Mouse (Mus musculus) kidney, embryonic 15.5 days (tissue): ENCODE data around the gene Cacna1d. TPM values are rescaled to one million over a fixed set of nuclear protein-coding genes. Genes with fewer than 3 reads are reported as not detected.

Experiments used
- ATAC-seq: fragments of 200-750 bp; cut with Nextera tagmentation; replicated peaks from 2 replicates; pipeline ENCODE4 v1.8.0; 2017; ENCODE audit warnings: moderate TSS enrichment; ENCODE audit not compliant: low FRiP score
- H3K27ac ChIP-seq: fragments of 300-500 bp; sonication (generic); 2 replicates; pipeline ENCODE4 v1.5.1; 2015; ENCODE audit warnings: mild to moderate bottlenecking, inconsistent platforms
- H3K27me3 ChIP-seq: fragments of 300-500 bp; sonication (generic); 2 replicates; pipeline ENCODE4 v1.6.1; 2015; ENCODE audit warnings: inconsistent platforms
- H3K36me3 ChIP-seq: fragments of 300-500 bp; sonication (generic); 2 replicates; pipeline ENCODE4 v1.6.1; 2015; ENCODE audit warnings: inconsistent platforms
- H3K4me1 ChIP-seq: fragments of 300-500 bp; sonication (generic); 2 replicates; pipeline ENCODE4 v1.6.1; 2015; ENCODE audit warnings: inconsistent platforms
- H3K4me2 ChIP-seq: fragments of 300-500 bp; sonication (generic); 2 replicates; pipeline ENCODE4 v1.6.1; 2015; ENCODE audit warnings: moderate library complexity, mild to moderate bottlenecking, inconsistent platforms
- H3K4me3 ChIP-seq: fragments of 300-500 bp; sonication (generic); replicated peaks from 2 replicates; pipeline ENCODE4 v1.5.1; 2015; ENCODE audit warnings: mild to moderate bottlenecking, inconsistent platforms
- H3K9ac ChIP-seq: fragments of 300-500 bp; sonication (generic); 2 replicates; pipeline ENCODE4 v1.6.1; 2015; ENCODE audit warnings: mild to moderate bottlenecking, inconsistent platforms
- H3K9me3 ChIP-seq: fragments of 300-500 bp; sonication (generic); replicated peaks from 2 replicates; pipeline ENCODE4 v1.6.1; 2016; ENCODE audit warnings: inconsistent platforms
- WGBS: fragments of 180-500 bp; shearing (Covaris S2); methylation state at CpG from one replicate; pipeline ENCODE4 v1.1.7; 2015; ENCODE audit warnings: mixed read lengths; 5-methylcytosine and 5-hydroxymethylcytosine counted together
- polyA plus RNA-seq: library from polyadenylated mRNA; unstranded; fragments of >200 nt; fragmentation: Nextera tagmentation; extraction: Ambion mirVana; gene quantifications from 2 replicates; pipeline ENCODE4 v1.2.1, GENCODE M21; 2015

The Cacna1d gene
- polyA plus RNA-seq, 1 experiment from 2014 or later, result 3.3 TPM

DNA sequence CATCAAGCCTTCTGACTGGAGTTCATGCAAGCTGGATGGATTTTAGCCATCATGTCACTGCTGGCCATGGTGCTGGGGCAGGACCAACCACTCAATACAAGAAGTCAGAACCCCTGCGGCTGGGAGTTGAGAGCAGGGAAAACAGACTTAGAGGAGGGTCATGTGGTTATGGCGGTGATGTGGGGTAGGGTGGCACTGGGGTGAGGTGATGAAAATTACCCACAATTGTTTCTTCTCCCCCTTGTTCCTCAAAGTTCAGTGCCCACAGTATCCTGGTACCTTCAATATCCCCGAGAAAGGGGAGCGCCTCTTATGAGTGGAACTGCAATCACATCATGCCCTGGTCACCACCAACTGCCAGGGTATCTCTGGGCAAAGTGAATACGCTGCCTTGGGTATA lies 239.9 kb downstream of the Cacna1d start:
- no peak overlapping the region for H3K27ac ChIP-seq
- ATAC-seq, result no peak
- no peaks in the 10 kb centered on the region for H3K27me3 ChIP-seq
- H3K4me1 ChIP-seq, result 0 out of 2 replicates have a peak, but pooled peaks cover 4% of the 10 kb centered on the region
- H3K9ac ChIP-seq, result no peak overlapping the region
- no peak overlapping the region for H3K4me3 ChIP-seq
- H3K4me2 ChIP-seq, result no peak overlapping the region
- 95% methylated on average over 5 of the region's 5 CpGs for WGBS
- H3K36me3 ChIP-seq, result no peaks in the 10 kb centered on the region
- no peaks in the 10 kb centered on the region for H3K9me3 ChIP-seq

DNA sequence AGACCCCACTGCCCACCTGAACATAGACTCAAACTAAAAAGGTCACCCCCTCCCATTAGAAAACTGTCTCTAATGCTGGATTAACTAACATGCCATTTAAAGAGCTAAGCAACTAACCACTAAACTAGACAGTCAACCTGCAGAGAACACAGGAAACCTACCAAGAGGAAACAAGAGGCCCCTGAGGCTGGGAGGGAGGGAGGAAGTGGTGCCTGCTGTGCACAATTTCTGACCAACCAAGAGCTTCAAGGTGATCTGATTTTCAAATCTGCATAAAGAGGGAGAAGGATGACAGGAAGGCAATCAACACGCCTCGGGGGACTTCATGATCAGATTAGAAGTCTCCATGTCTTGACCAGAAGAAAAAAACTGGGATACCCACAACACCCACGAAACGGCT lies 241.7 kb downstream of the Cacna1d start:
- Histone ChIP-seq H3K4me1 (no peaks in the 10 kb centered on the region), H3K4me2 (no peak overlapping the region), H3K4me3 (no peak overlapping the region), H3K9ac (no peak overlapping the region), H3K9me3 (no peaks in the 10 kb centered on the region), H3K27ac (no peak overlapping the region), H3K36me3 (no peaks in the 10 kb centered on the region), H3K27me3 (no peaks in the 10 kb centered on the region)
- ATAC-seq, result no peak
- 69% methylated on average over 4 of the region's 4 CpGs for WGBS

DNA sequence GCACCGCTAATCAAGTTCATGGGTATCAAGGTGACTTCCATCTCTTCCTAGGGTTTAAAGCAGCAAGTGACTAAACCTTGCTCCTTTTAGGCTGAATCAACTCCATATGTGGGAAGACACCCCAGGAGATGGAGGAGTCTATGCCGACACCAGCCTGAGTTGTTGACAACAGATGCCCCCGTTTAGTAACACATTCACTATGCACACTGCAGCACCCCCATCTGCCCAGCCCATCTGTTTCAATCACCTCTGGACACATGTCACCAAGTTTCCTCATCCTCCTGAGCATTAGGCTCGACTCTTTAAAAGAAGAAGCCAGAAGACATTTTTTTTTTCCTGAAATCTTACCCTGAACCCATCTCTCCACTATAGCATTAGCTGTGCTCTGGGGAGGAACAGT lies 242.4 kb downstream of the Cacna1d start:
- no peak overlapping the region for H3K27ac ChIP-seq
- no peaks in the 10 kb centered on the region for H3K27me3 ChIP-seq
- H3K9ac ChIP-seq, result no peak overlapping the region
- 88% methylated on average over 4 of the region's 4 CpGs for WGBS
- no peak for ATAC-seq
- no peaks in the 10 kb centered on the region for H3K4me1 ChIP-seq
- H3K9me3 ChIP-seq, result no peaks in the 10 kb centered on the region
- no peaks in the 10 kb centered on the region for H3K36me3 ChIP-seq
- H3K4me3 ChIP-seq, result no peak overlapping the region
- no peak overlapping the region for H3K4me2 ChIP-seq

DNA sequence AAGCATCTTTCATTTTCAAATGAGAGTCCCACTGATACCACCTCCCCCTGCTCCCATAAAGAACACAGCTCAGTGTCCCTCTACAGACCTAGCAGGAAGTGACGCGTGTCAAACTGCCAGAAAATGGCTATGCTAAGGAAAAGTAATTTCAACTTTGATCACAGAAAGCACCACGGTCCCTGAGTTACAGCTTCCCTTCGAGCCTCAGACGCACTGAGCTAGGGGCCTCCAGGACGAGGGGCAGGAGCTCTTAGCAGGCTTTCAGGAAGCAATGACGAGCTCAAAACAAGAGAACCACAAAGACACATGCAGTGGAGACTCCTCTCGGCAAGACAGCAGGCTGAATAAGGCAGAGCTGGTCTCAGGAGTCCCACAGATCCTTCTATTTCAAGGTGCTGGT lies 243.1 kb downstream of the Cacna1d start:
- Histone ChIP-seq H3K9me3 (no peaks in the 10 kb centered on the region), H3K36me3 (no peaks in the 10 kb centered on the region), H3K4me1 (no peaks in the 10 kb centered on the region), H3K27me3 (no peaks in the 10 kb centered on the region), H3K9ac (no peak overlapping the region), H3K27ac (no peak overlapping the region), H3K4me2 (no peak overlapping the region), H3K4me3 (no peak overlapping the region)
- no peak for ATAC-seq
- 50% methylated on average over 8 of the region's 8 CpGs for WGBS

DNA sequence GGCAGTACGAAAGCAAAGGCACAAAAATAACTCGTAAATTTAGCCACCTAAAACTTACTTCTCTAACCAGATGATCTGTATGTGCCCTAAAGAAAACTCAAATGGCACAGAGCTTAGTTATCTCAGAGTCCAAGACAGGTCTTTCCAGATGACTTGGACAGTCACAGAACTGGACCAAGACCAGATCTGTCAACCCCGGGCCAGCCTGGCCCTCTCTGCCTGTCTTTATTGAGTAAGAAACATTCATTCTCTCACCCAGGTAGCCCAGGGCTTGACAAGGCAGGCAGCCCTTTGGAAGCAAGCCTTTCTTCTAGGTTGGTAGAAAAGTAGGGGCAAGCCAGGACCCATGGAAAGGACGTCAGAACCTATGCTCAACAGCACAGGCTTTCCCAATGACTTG lies 243.6 kb downstream of the Cacna1d start:
- H3K36me3 ChIP-seq, result no peaks in the 10 kb centered on the region
- no peak for ATAC-seq
- no peaks in the 10 kb centered on the region for H3K27me3 ChIP-seq
- no peak overlapping the region for H3K4me2 ChIP-seq
- H3K4me3 ChIP-seq, result no peak overlapping the region
- no peaks in the 10 kb centered on the region for H3K4me1 ChIP-seq
- no peaks in the 10 kb centered on the region for H3K9me3 ChIP-seq
- no peak overlapping the region for H3K27ac ChIP-seq
- 84% methylated on average over 4 of the region's 4 CpGs for WGBS
- no peak overlapping the region for H3K9ac ChIP-seq

DNA sequence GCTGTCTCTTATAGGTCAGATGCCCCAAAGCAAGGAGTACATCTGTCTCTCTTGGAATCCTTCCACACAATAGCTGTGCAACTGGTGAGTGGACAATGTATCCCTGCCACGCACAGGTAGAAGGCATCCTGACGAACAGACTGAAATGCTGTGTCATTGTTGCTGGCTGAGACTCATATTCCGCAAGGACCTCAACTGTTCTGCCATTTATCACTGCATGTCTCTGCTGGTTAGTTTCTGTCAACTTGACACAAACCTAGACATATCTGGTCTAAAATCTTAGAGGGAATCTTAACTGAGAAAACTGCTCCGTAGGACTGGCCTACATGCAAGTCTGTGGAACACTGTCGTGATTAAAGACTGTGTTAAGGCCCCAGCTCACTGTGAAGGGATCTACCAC lies 246.5 kb downstream of the Cacna1d start:
- 88% methylated on average over 5 of the region's 5 CpGs for WGBS
- ATAC-seq, result no peak
- Histone ChIP-seq H3K9ac (no peak overlapping the region), H3K4me2 (no peak overlapping the region), H3K27me3 (no peaks in the 10 kb centered on the region), H3K4me1 (no peaks in the 10 kb centered on the region), H3K36me3 (no peaks in the 10 kb centered on the region), H3K27ac (no peak overlapping the region), H3K4me3 (no peak overlapping the region), H3K9me3 (no peaks in the 10 kb centered on the region)

DNA sequence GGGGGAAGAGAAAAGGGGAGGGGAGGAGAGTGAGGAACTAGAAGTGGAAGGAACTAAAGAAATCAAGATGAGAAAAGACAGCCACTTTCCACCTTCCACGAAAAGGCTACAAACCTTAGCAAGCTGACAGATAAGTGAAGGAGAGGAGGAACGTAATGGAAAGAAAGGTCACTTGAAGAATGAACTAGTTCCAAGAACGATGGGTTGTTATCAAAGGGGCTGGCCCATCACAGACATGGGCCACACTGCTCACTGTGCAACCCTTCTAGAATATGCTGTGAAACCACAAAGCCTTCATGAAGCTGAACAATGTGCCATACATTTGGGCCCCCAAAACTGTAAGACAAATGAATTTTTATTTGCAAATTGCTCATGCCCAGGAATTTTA lies 248.4 kb downstream of the Cacna1d start:
- Histone ChIP-seq H3K4me3 (no peak overlapping the region), H3K36me3 (no peaks in the 10 kb centered on the region), H3K27ac (no peak overlapping the region), H3K9me3 (no peaks in the 10 kb centered on the region), H3K4me1 (no peaks in the 10 kb centered on the region), H3K27me3 (no peaks in the 10 kb centered on the region), H3K4me2 (no peak overlapping the region), H3K9ac (no peak overlapping the region)
- ATAC-seq, result no peak
- WGBS, result 76% methylated on average over 3 of the region's 3 CpGs

DNA sequence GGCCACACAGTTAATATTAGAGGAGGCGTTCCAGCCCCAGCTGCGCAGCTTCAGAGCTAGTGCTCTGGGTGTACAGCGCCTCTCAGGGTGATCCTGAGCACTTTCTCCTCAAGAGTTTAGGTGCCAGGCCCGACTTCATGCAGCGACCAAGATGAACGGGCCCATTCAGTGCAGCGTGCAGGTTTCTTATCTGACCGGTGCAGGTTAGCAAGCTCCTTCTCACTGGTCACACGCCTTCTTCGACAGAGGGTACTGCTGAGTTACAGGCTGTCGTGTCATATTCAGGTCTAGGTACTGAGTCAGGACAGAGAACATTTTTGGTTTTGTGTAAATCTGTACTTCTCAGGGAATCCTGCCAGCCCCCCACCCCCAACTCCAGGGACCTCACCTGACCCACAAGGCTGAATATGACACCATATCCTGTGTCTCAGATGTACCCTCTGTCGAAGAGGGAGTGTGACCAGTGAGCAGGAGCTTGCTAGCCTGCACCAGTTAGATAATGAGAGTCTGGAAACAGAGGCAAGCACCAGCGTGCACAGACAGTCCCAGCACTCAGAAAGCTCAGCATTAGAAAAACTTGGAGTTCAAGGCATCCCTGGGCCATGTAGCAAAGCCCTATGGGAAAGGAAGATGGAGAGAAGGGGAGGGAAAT lies 249.0 kb downstream of the Cacna1d start:
- H3K9ac ChIP-seq, result no peak overlapping the region
- no peaks in the 10 kb centered on the region for H3K9me3 ChIP-seq
- H3K27ac ChIP-seq, result no peak overlapping the region
- no peak overlapping the region for H3K4me2 ChIP-seq
- no peaks in the 10 kb centered on the region for H3K27me3 ChIP-seq
- no peaks in the 10 kb centered on the region for H3K4me1 ChIP-seq
- no peak overlapping the region for H3K4me3 ChIP-seq
- 82% methylated on average over 13 of the region's 13 CpGs for WGBS
- H3K36me3 ChIP-seq, result no peaks in the 10 kb centered on the region
- ATAC-seq, result 0 out of 2 replicates have a peak, but pooled peaks have one; percentile 54

DNA sequence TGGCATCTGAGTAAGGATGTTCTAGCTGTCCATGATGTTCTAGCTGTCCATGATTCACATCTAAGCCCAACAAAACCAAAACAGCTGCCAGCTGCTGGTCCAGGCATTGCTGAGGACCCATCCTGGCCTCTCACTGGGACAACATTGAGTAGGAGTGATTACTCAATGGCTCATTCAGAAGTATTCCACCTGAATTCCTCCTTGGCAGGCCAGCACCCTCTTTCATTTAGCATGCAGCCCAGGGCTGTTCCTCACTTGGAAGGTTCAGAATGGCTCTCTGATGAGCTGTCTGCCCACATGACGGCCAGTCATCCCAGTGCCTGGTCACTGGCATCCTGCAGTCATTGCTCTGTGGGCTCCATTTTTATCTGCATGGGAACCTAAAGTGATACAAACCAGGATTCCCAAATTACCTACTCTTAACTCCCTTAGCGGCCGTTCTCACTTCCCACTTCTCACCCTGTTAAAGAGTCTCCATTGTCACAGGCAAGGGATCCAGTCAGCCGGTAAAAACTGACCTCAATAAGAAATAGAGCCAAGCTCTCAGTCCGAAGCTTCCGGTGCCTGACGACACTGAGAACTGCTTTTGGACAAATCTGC lies 250.2 kb downstream of the Cacna1d start:
- no peak overlapping the region for H3K4me3 ChIP-seq
- H3K27ac ChIP-seq, result no peak overlapping the region
- H3K4me1 ChIP-seq, result no peaks in the 10 kb centered on the region
- 71% methylated on average over 7 of the region's 7 CpGs for whole genome bisulfite sequencing
- no peak overlapping the region for H3K9ac ChIP-seq
- no peak for ATAC-seq
- H3K4me2 ChIP-seq, result no peak overlapping the region
- H3K36me3 ChIP-seq, result no peaks in the 10 kb centered on the region
- H3K27me3 ChIP-seq, result no peaks in the 10 kb centered on the region
- H3K9me3 ChIP-seq, result no peaks in the 10 kb centered on the region

DNA sequence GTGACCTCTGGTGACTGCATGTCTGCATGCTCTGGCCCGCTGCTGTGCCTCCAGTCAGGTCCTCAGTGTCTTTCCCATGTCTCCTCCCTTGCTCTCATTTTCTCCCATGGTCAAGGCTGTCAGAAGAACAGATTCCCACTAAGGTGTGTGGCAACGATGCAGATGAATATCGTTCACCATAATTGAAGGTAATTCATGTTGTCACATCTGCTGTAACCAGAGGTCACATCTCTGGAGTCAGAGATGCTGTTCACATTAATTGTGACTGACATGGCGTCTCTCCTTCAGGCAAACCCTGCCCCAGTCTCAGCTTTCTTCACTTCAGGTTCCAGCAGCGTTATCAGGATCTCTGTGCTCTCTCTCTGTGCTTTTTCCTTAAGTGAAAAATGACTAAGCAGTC lies 252.4 kb downstream of the Cacna1d start:
- Histone ChIP-seq H3K36me3 (no peaks in the 10 kb centered on the region), H3K4me1 (no peaks in the 10 kb centered on the region), H3K27ac (no peak overlapping the region), H3K4me3 (no peak overlapping the region), H3K9ac (no peak overlapping the region), H3K9me3 (no peaks in the 10 kb centered on the region), H3K4me2 (no peak overlapping the region), H3K27me3 (no peaks in the 10 kb centered on the region)
- ATAC-seq, result no peak
- WGBS, result 85% methylated on average over 5 of the region's 5 CpGs

DNA sequence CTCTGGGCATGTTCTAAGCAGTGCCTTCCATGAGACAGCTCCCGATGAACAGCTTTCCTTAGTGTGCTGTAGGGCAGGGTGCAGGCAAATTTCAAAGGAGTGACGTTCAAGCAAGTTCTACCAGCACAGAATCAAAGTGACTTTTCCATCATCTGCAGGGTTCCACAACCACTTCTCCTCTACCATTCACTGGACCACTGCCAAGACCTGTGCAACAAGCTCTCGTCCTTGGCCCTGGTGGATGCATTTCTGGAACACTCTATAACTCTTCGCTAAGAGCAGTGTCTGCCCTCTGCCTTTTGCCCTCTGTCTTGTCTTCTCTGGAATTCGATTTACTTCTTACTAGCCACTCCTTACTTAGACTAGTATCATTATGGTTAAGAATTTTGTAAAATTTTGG lies 266.1 kb downstream of the Cacna1d start:
- no peak overlapping the region for H3K4me3 ChIP-seq
- no peaks in the 10 kb centered on the region for H3K27me3 ChIP-seq
- WGBS, result 81% methylated on average over 5 of the region's 5 CpGs
- no peak overlapping the region for H3K27ac ChIP-seq
- no peak for ATAC-seq
- H3K36me3 ChIP-seq, result no peaks in the 10 kb centered on the region
- no peak overlapping the region for H3K9ac ChIP-seq
- no peak overlapping the region for H3K4me2 ChIP-seq
- H3K9me3 ChIP-seq, result no peaks in the 10 kb centered on the region
- H3K4me1 ChIP-seq, result no peaks in the 10 kb centered on the region

DNA sequence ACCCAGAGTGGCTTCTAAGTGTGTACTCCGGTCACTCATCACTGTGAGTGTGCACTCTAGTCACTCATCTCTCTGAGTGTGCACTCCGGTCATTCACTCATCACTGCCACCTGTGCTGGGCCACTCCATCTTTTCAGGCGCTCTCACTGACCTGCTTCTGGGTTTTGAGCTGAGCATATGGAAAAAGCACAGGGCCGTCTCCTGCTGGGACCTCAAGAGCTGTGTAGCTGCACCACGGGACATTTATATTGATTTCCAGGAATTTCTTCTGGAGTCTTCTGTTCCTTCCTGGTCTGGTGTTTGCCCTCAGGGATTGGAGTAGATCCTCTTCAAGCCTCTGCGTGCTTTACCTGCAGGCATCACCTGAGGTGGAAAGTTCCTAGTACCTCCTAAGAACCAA lies 269.2 kb downstream of the Cacna1d start:
- Histone ChIP-seq H3K27me3 (no peaks in the 10 kb centered on the region), H3K4me2 (no peak overlapping the region), H3K4me1 (peaks cover 7% of the 10 kb centered on the region; the same call in 1 of the 2 replicates), H3K9ac (no peak overlapping the region), H3K36me3 (no peaks in the 10 kb centered on the region), H3K4me3 (no peak overlapping the region), H3K9me3 (no peaks in the 10 kb centered on the region), H3K27ac (no peak overlapping the region)
- no peak for ATAC-seq
- WGBS, result 93% methylated on average over 6 of the region's 6 CpGs

DNA sequence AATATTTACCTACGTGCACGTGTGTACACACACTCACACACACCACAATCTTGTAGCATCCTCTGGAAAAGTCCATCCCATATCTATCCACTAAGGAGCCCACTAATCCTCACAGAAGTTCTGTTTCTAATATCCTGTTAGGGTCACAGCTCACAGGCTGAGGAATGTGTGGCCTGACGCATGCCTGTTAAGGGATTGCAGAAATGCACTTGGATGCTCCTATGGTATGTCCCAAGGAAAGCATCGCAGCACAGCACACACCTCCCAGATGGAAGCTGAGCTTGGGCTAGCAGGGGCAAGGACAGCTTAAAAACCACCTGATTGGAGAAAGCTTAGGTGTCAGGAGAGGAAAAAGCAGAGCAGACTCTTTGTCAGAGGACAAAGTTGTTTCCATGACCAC lies 271.4 kb downstream of the Cacna1d start:
- 71% methylated on average over 4 of the region's 4 CpGs for WGBS
- no peak for ATAC-seq

More for the DNA sequence above, 271.4 kb downstream of the Cacna1d start:
- Histone ChIP-seq H3K27me3 (no peaks in the 10 kb centered on the region), H3K27ac (no peak overlapping the region), H3K36me3 (no peaks in the 10 kb centered on the region), H3K9me3 (no peaks in the 10 kb centered on the region), H3K4me1 (peaks cover 7% of the 10 kb centered on the region; the same call in 1 of the 2 replicates), H3K9ac (no peak overlapping the region), H3K4me3 (no peak overlapping the region), H3K4me2 (no peak overlapping the region)
